Mouse (Mus musculus): ENCODE results near the gene Gm11985. TPM values are rescaled to one million over a fixed set of nuclear protein-coding genes. Genes with fewer than 3 reads are reported as not detected.

The Gm11985 gene
- polyA plus RNA-seq, 1 experiment from 2014 or later: not detected

- ATAC-seq (ENCODE audit: insufficient number of reproducible peaks, insufficient read depth, low FRiP score, low TSS enrichment, low read depth): no peak
- no peaks in the 10 kb centered on the region for H3K27me3 ChIP-seq
- no peak overlapping the region for H3K4me3 ChIP-seq
- H3K9me3 ChIP-seq: no peaks in the 10 kb centered on the region
- WGBS: 76% methylated on average over 5 of the region's 5 CpGs
- no peak overlapping the region for H3K4me2 ChIP-seq
- H3K4me1 ChIP-seq: no peaks in the 10 kb centered on the region
- no peak overlapping the region for H3K9ac ChIP-seq
- H3K36me3 ChIP-seq: 0 out of 2 replicates have a peak, but pooled peaks cover 3% of the 10 kb centered on the region
- H3K27ac ChIP-seq: no peak overlapping the region
Observed at GRCm38 (mm10) chr11:7134319-7134718, 54.0 kb downstream of the Gm11985 start.

GRCm38 (mm10) chr11:7133736-7134135 lies 54.6 kb downstream of the Gm11985 start:
- no peak overlapping the region for H3K27ac ChIP-seq
- ATAC-seq (ENCODE audit: insufficient number of reproducible peaks, insufficient read depth, low FRiP score, low TSS enrichment, low read depth): no peak
- 83% methylated on average over 5 of the region's 5 CpGs for WGBS

More at GRCm38 (mm10) chr11:7133736-7134135, 54.6 kb downstream of the Gm11985 start:
- H3K36me3 ChIP-seq: 0 out of 2 replicates have a peak, but pooled peaks cover 3% of the 10 kb centered on the region
- no peak overlapping the region for H3K4me2 ChIP-seq
- H3K27me3 ChIP-seq: no peaks in the 10 kb centered on the region
- no peak overlapping the region for H3K9ac ChIP-seq
- no peaks in the 10 kb centered on the region for H3K4me1 ChIP-seq
- no peak overlapping the region for H3K4me3 ChIP-seq
- H3K9me3 ChIP-seq: no peaks in the 10 kb centered on the region

Other genes with a start within 250 kb of the Gm11985 start
- 1.1 and 1.2 TPM in 2 replicates for gene Adcy1, start 125.1 kb downstream of the Gm11985 start, polyA plus RNA-seq (2015; fragmentation: Nextera tagmentation; extraction: Ambion mirVana)
- gene Igfbp1, start 9.2 kb upstream of the Gm11985 start, polyA plus RNA-seq (2015; fragmentation: Nextera tagmentation; extraction: Ambion mirVana): 0.31 and 2.2 TPM in 2 replicates
- 113 and 143 TPM in 2 replicates for gene Igfbp3, start 25.4 kb upstream of the Gm11985 start, polyA plus RNA-seq (2015; fragmentation: Nextera tagmentation; extraction: Ambion mirVana)

Data from embryonic facial prominence, embryonic 13.5 days (tissue).